Mouse (Mus musculus) embryonic facial prominence, embryonic 12.5 days (tissue): ENCODE measurements at regions not wholly inside any gene's neighbourhood (a gene's known extent, or its start where the extent isn't known, plus 50 kb on each side); places are given as distances from the start of the nearest gene placed in this dataset.

Source experiments
- ATAC-seq: fragments of 200-750 bp; cut with Nextera tagmentation; 2 replicates; pipeline ENCODE4 v1.8.0; 2017; ENCODE audit not compliant: insufficient number of reproducible peaks, insufficient read depth, low FRiP score, low TSS enrichment
- H3K27ac ChIP-seq: fragments of 300-500 bp; sonication (generic); 2 replicates; pipeline ENCODE4 v1.5.1; 2016; ENCODE audit warnings: mild to moderate bottlenecking
- H3K27me3 ChIP-seq: fragments of 300-500 bp; sonication (generic); 2 replicates; pipeline ENCODE4 v1.6.1; 2016; ENCODE audit warnings: mild to moderate bottlenecking, moderate library complexity
- H3K36me3 ChIP-seq: fragments of 300-500 bp; sonication (generic); 2 replicates; pipeline ENCODE4 v1.6.1; 2016; ENCODE audit warnings: mild to moderate bottlenecking
- H3K4me1 ChIP-seq: fragments of 300-500 bp; sonication (generic); 2 replicates; pipeline ENCODE4 v1.6.1; 2016
- H3K4me2 ChIP-seq: fragments of 300-500 bp; sonication (generic); replicated peaks from 2 replicates; pipeline ENCODE4 v1.6.1; 2016; ENCODE audit warnings: mild to moderate bottlenecking, moderate library complexity
- H3K4me3 ChIP-seq: fragments of 300-500 bp; sonication (generic); 2 replicates; pipeline ENCODE4 v1.5.1; 2016; ENCODE audit warnings: mild to moderate bottlenecking
- H3K9ac ChIP-seq: fragments of 300-500 bp; sonication (generic); 2 replicates; pipeline ENCODE4 v1.6.1; 2016; ENCODE audit warnings: mild to moderate bottlenecking, moderate library complexity
- H3K9me3 ChIP-seq: fragments of 300-500 bp; sonication (generic); 2 replicates; pipeline ENCODE4 v1.6.1; 2016; ENCODE audit warnings: mild to moderate bottlenecking, moderate library complexity
- WGBS: fragments of 180-500 bp; shearing (Covaris S2); methylation state at CpG from one replicate; pipeline ENCODE4 v1.1.7; 2016; 5-methylcytosine and 5-hydroxymethylcytosine counted together

- Histone ChIP-seq H3K9ac (peak overlapping the region; percentile 12; the same call in 1 of the 2 replicates), H3K27me3 (no peaks in the 10 kb centered on the region), H3K4me2 (no peak overlapping the region; the same call in 1 of the 2 replicates), H3K4me3 (no peak overlapping the region), H3K4me1 (peaks cover 45% of the 10 kb centered on the region), H3K36me3 (no peaks in the 10 kb centered on the region), H3K27ac (peak overlapping the region; percentile 87), H3K9me3 (0 out of 2 replicates have a peak, but pooled peaks cover 5% of the 10 kb centered on the region)
- ATAC-seq: peak; percentile 53
- WGBS: 3% methylated on average over 2 of the region's 2 CpGs
These were observed 69.5 kb downstream of the Ephb3 start for GRCm38 (mm10) chr16:21274012-21274528.

- no peaks in the 10 kb centered on the region for H3K36me3 ChIP-seq
- no peak for ATAC-seq
- H3K27ac ChIP-seq: no peak overlapping the region
- H3K4me2 ChIP-seq: no peak overlapping the region
- whole genome bisulfite sequencing: 84% methylated on average over 11 of the region's 11 CpGs
- H3K9ac ChIP-seq: no peak overlapping the region
- peaks cover 35% of the 10 kb centered on the region for H3K4me1 ChIP-seq
- no peaks in the 10 kb centered on the region for H3K27me3 ChIP-seq
- 0 out of 2 replicates have a peak, but pooled peaks cover 5% of the 10 kb centered on the region for H3K9me3 ChIP-seq
- no peak overlapping the region for H3K4me3 ChIP-seq
These were observed 73.3 kb downstream of the Ephb3 start for GRCm38 (mm10) chr16:21277789-21278342.

- Histone ChIP-seq H3K27me3 (no peaks in the 10 kb centered on the region), H3K4me2 (no peak overlapping the region), H3K4me1 (peaks cover 32% of the 10 kb centered on the region), H3K27ac (no peak overlapping the region), H3K9ac (no peak overlapping the region), H3K4me3 (no peak overlapping the region), H3K36me3 (no peaks in the 10 kb centered on the region), H3K9me3 (0 out of 2 replicates have a peak, but pooled peaks cover 5% of the 10 kb centered on the region)
- ATAC-seq: no peak
- WGBS: 97% methylated on average over 7 of the region's 7 CpGs
These were observed 73.8 kb downstream of the Ephb3 start for GRCm38 (mm10) chr16:21278387-21278786.

GRCm38 (mm10) chr16:21280200-21280627 lies 75.7 kb downstream of the Ephb3 start:
- Histone ChIP-seq H3K4me2 (no peak overlapping the region), H3K9ac (no peak overlapping the region), H3K27ac (no peak overlapping the region), H3K4me3 (no peak overlapping the region), H3K4me1 (peaks cover 14% of the 10 kb centered on the region), H3K36me3 (no peaks in the 10 kb centered on the region), H3K27me3 (no peaks in the 10 kb centered on the region), H3K9me3 (0 out of 2 replicates have a peak, but pooled peaks cover 5% of the 10 kb centered on the region)
- ATAC-seq: no peak
- 84% methylated on average over 4 of the region's 4 CpGs for WGBS

- Histone ChIP-seq H3K9ac (no peak overlapping the region), H3K27me3 (no peaks in the 10 kb centered on the region), H3K9me3 (no peaks in the 10 kb centered on the region), H3K4me1 (peaks cover 29% of the 10 kb centered on the region), H3K36me3 (no peaks in the 10 kb centered on the region), H3K4me2 (peak overlapping the region; percentile 14; the same call in 1 of the 2 replicates), H3K4me3 (no peak overlapping the region), H3K27ac (0 out of 2 replicates have a peak overlapping the region, but pooled peaks have one; percentile 9)
- ATAC-seq: no peak
- WGBS: 17% methylated on average over 16 of the region's 20 CpGs
These were observed 77.6 kb downstream of the Ephb3 start for GRCm38 (mm10) chr16:21281958-21282730.

GRCm38 (mm10) chr16:21286099-21286498 lies 81.5 kb downstream of the Ephb3 start:
- Histone ChIP-seq H3K36me3 (no peaks in the 10 kb centered on the region), H3K9ac (no peak overlapping the region), H3K27me3 (no peaks in the 10 kb centered on the region), H3K9me3 (no peaks in the 10 kb centered on the region), H3K4me1 (peaks cover 49% of the 10 kb centered on the region), H3K27ac (peak overlapping the region; percentile 42; the same call in 1 of the 2 replicates), H3K4me3 (no peak overlapping the region), H3K4me2 (no peak overlapping the region)
- no peak for ATAC-seq
- WGBS: 42% methylated on average over 4 of the region's 4 CpGs

- H3K4me1 ChIP-seq: peaks cover 57% of the 10 kb centered on the region
- no peak overlapping the region for H3K9ac ChIP-seq
- ATAC-seq: no peak
- H3K27ac ChIP-seq: no peak overlapping the region
- WGBS: 82% methylated on average over 7 of the region's 7 CpGs
- no peaks in the 10 kb centered on the region for H3K27me3 ChIP-seq
- H3K4me3 ChIP-seq: no peak overlapping the region
- no peaks in the 10 kb centered on the region for H3K36me3 ChIP-seq
- H3K9me3 ChIP-seq: no peaks in the 10 kb centered on the region
- H3K4me2 ChIP-seq: no peak overlapping the region
These were observed 85.0 kb downstream of the Ephb3 start for GRCm38 (mm10) chr16:21289528-21289927.

- Histone ChIP-seq H3K4me2 (no peak overlapping the region), H3K9me3 (no peaks in the 10 kb centered on the region), H3K9ac (no peak overlapping the region), H3K4me3 (no peak overlapping the region), H3K27ac (peak overlapping the region; percentile 77), H3K27me3 (no peaks in the 10 kb centered on the region), H3K36me3 (no peaks in the 10 kb centered on the region), H3K4me1 (peaks cover 63% of the 10 kb centered on the region)
- ATAC-seq: no peak
- 22% methylated on average over 11 of the region's 11 CpGs for WGBS
These were observed 88.5 kb downstream of the Ephb3 start for GRCm38 (mm10) chr16:21293010-21293409.

GRCm38 (mm10) chr16:21293569-21293968 lies 89.0 kb downstream of the Ephb3 start:
- Histone ChIP-seq H3K36me3 (no peaks in the 10 kb centered on the region), H3K4me1 (peaks cover 63% of the 10 kb centered on the region), H3K9me3 (no peaks in the 10 kb centered on the region), H3K27me3 (no peaks in the 10 kb centered on the region), H3K4me3 (no peak overlapping the region), H3K27ac (peak overlapping the region; percentile 77), H3K9ac (no peak overlapping the region), H3K4me2 (no peak overlapping the region)
- 4% methylated on average over 3 of the region's 3 CpGs for WGBS
- no peak for ATAC-seq

GRCm38 (mm10) chr16:21294677-21295411 lies 90.3 kb downstream of the Ephb3 start:
- WGBS: 32% methylated on average over 9 of the region's 9 CpGs
- peak overlapping the region; percentile 69 for H3K27ac ChIP-seq
- H3K4me2 ChIP-seq: 0 out of 2 replicates have a peak overlapping the region, but pooled peaks have one; percentile 4
- ATAC-seq: 0 out of 2 replicates have a peak, but pooled peaks have one; percentile 36
- H3K27me3 ChIP-seq: no peaks in the 10 kb centered on the region
- H3K9ac ChIP-seq: no peak overlapping the region
- no peak overlapping the region for H3K4me3 ChIP-seq
- H3K36me3 ChIP-seq: no peaks in the 10 kb centered on the region
- peaks cover 58% of the 10 kb centered on the region for H3K4me1 ChIP-seq
- H3K9me3 ChIP-seq: no peaks in the 10 kb centered on the region

- ATAC-seq: no peak; the same call in 1 of the 2 replicates
- no peaks in the 10 kb centered on the region for H3K9me3 ChIP-seq
- no peaks in the 10 kb centered on the region for H3K27me3 ChIP-seq
- peaks cover 48% of the 10 kb centered on the region for H3K4me1 ChIP-seq
- WGBS: 62% methylated on average over 13 of the region's 13 CpGs
- no peak overlapping the region for H3K4me2 ChIP-seq
- no peak overlapping the region for H3K4me3 ChIP-seq
- H3K27ac ChIP-seq: peak overlapping the region; percentile 69
- H3K9ac ChIP-seq: no peak overlapping the region
- no peaks in the 10 kb centered on the region for H3K36me3 ChIP-seq
These were observed 91.6 kb downstream of the Ephb3 start for GRCm38 (mm10) chr16:21295956-21296733.
